Mouse (Mus musculus): Measurements from ENCODE around the gene Cst3. TPM values are rescaled to one million over a fixed set of nuclear protein-coding genes. Genes with fewer than 3 reads are reported as not detected.

Cst3 gene
- polyA plus RNA-seq, 1 experiment: 617 TPM

GRCm38 (mm10) chr2:148868959-148869358, 6.5 kb downstream of the Cst3 start:
- Histone ChIP-seq H3ac (ENCODE audit: control insufficient read depth, insufficient read length, low read depth) (no peak overlapping the region), H3K36me3 (ENCODE audit: control insufficient read depth, insufficient read depth) (peaks cover 36% of the 10 kb centered on the region), H3K27me3 (ENCODE audit: control insufficient read depth, insufficient read depth, insufficient read length) (no peaks in the 10 kb centered on the region), H3K79me2 (ENCODE audit: control insufficient read depth, insufficient read depth) (peaks cover 23% of the 10 kb centered on the region), H3K4me3 (ENCODE audit: insufficient read depth, poor library complexity, severe bottlenecking) (no peak overlapping the region), H3K79me3 (ENCODE audit: low read depth) (peaks cover 19% of the 10 kb centered on the region)
- no peak for TF ChIP-seq MAX (IDR thresholded peaks at IDR 0.05)
- no peak for TF ChIP-seq MYOD1 (IDR thresholded peaks at IDR 0.05; ENCODE audit: control insufficient read depth, insufficient read length, low read depth)
- no peak for TF ChIP-seq USF1 (IDR thresholded peaks at IDR 0.05; ENCODE audit: low read depth)
- no peak for TF ChIP-seq MYOG (IDR thresholded peaks at IDR 0.05; ENCODE audit: control insufficient read depth, extremely low read depth, insufficient read length)
- no peak for TF ChIP-seq CTCF (IDR thresholded peaks at IDR 0.05; ENCODE audit: control insufficient read depth, insufficient read depth, insufficient read length)
- TF ChIP-seq CEBPB (IDR thresholded peaks at IDR 0.05; ENCODE audit: low read depth): no peak
- no peak for TF ChIP-seq FOSL1 (IDR thresholded peaks at IDR 0.05; ENCODE audit: insufficient read depth, low read length, poor library complexity, severe bottlenecking)

- no peak within 1 kb of the TSS for H3K4me3 ChIP-seq (ENCODE audit: insufficient read depth, poor library complexity, severe bottlenecking)
- no peak within 1 kb of the TSS for H3ac ChIP-seq (ENCODE audit: control insufficient read depth, insufficient read length, low read depth)
- no peaks in the 10 kb centered on the region for H3K79me3 ChIP-seq (ENCODE audit: low read depth)
- peaks cover 6% of the 10 kb centered on the region for H3K36me3 ChIP-seq (ENCODE audit: control insufficient read depth, insufficient read depth)
- TF ChIP-seq FOSL1 (IDR thresholded peaks at IDR 0.05; ENCODE audit: insufficient read depth, low read length, poor library complexity, severe bottlenecking) (no peak), MYOD1 (IDR thresholded peaks at IDR 0.05; ENCODE audit: control insufficient read depth, insufficient read length, low read depth) (no peak), MYOG (IDR thresholded peaks at IDR 0.05; ENCODE audit: control insufficient read depth, extremely low read depth, insufficient read length) (no peak), MAX (IDR thresholded peaks at IDR 0.05) (no peak), USF1 (IDR thresholded peaks at IDR 0.05; ENCODE audit: low read depth) (no peak), CTCF (IDR thresholded peaks at IDR 0.05; ENCODE audit: control insufficient read depth, insufficient read depth, insufficient read length) (no peak), CEBPB (IDR thresholded peaks at IDR 0.05; ENCODE audit: low read depth) (no peak)
- H3K79me2 ChIP-seq (ENCODE audit: control insufficient read depth, insufficient read depth): no peaks in the 10 kb centered on the region
- H3K27me3 ChIP-seq (ENCODE audit: control insufficient read depth, insufficient read depth, insufficient read length): no peaks in the 10 kb centered on the region
Observed at GRCm38 (mm10) chr2:148864966-148865365, 10.5 kb downstream of the Cst3 start, which contains the start of gene 9230104L09Rik. 9230104L09Rik (minus strand) TSS chr2:148865038.

GRCm38 (mm10) chr2:148861693-148862092, 13.8 kb downstream of the Cst3 start:
- H3K36me3 ChIP-seq (ENCODE audit: control insufficient read depth, insufficient read depth): no peaks in the 10 kb centered on the region
- no peak overlapping the region for H3ac ChIP-seq (ENCODE audit: control insufficient read depth, insufficient read length, low read depth)
- H3K79me3 ChIP-seq (ENCODE audit: low read depth): no peaks in the 10 kb centered on the region
- H3K79me2 ChIP-seq (ENCODE audit: control insufficient read depth, insufficient read depth): no peaks in the 10 kb centered on the region
- H3K27me3 ChIP-seq (ENCODE audit: control insufficient read depth, insufficient read depth, insufficient read length): no peaks in the 10 kb centered on the region
- no peak for TF ChIP-seq FOSL1 (IDR thresholded peaks at IDR 0.05; ENCODE audit: insufficient read depth, low read length, poor library complexity, severe bottlenecking)
- no peak for TF ChIP-seq USF1 (IDR thresholded peaks at IDR 0.05; ENCODE audit: low read depth)
- no peak for TF ChIP-seq CTCF (IDR thresholded peaks at IDR 0.05; ENCODE audit: control insufficient read depth, insufficient read depth, insufficient read length)
- TF ChIP-seq MYOG (IDR thresholded peaks at IDR 0.05; ENCODE audit: control insufficient read depth, extremely low read depth, insufficient read length): no peak
- TF ChIP-seq MYOD1 (IDR thresholded peaks at IDR 0.05; ENCODE audit: control insufficient read depth, insufficient read length, low read depth): no peak
- no peak for TF ChIP-seq CEBPB (IDR thresholded peaks at IDR 0.05; ENCODE audit: low read depth)
- TF ChIP-seq MAX (IDR thresholded peaks at IDR 0.05): no peak
- H3K4me3 ChIP-seq (ENCODE audit: insufficient read depth, poor library complexity, severe bottlenecking): no peak overlapping the region

- Histone ChIP-seq H3K4me3 (ENCODE audit: insufficient read depth, poor library complexity, severe bottlenecking) (no peak overlapping the region), H3K27me3 (ENCODE audit: control insufficient read depth, insufficient read depth, insufficient read length) (no peaks in the 10 kb centered on the region)
- TF ChIP-seq MAX (IDR thresholded peaks at IDR 0.05) (no peak), CTCF (IDR thresholded peaks at IDR 0.05; ENCODE audit: control insufficient read depth, insufficient read depth, insufficient read length) (no peak), FOSL1 (IDR thresholded peaks at IDR 0.05; ENCODE audit: insufficient read depth, low read length, poor library complexity, severe bottlenecking) (no peak), MYOG (IDR thresholded peaks at IDR 0.05; ENCODE audit: control insufficient read depth, extremely low read depth, insufficient read length) (no peak), USF1 (IDR thresholded peaks at IDR 0.05; ENCODE audit: low read depth) (no peak), MYOD1 (IDR thresholded peaks at IDR 0.05; ENCODE audit: control insufficient read depth, insufficient read length, low read depth) (no peak), CEBPB (IDR thresholded peaks at IDR 0.05; ENCODE audit: low read depth) (no peak)
Observed at GRCm38 (mm10) chr2:148860993-148861392, 14.5 kb downstream of the Cst3 start.

GRCm38 (mm10) chr2:148857506-148857905, 18.0 kb downstream of the Cst3 start:
- H3K79me3 ChIP-seq (ENCODE audit: low read depth): no peaks in the 10 kb centered on the region

More at GRCm38 (mm10) chr2:148860993-148861392, 14.5 kb downstream of the Cst3 start:
- Histone ChIP-seq H3K79me2 (ENCODE audit: control insufficient read depth, insufficient read depth) (no peaks in the 10 kb centered on the region), H3K36me3 (ENCODE audit: control insufficient read depth, insufficient read depth) (no peaks in the 10 kb centered on the region), H3ac (ENCODE audit: control insufficient read depth, insufficient read length, low read depth) (no peak overlapping the region), H3K79me3 (ENCODE audit: low read depth) (no peaks in the 10 kb centered on the region)

More at GRCm38 (mm10) chr2:148857506-148857905, 18.0 kb downstream of the Cst3 start:
- Histone ChIP-seq H3ac (ENCODE audit: control insufficient read depth, insufficient read length, low read depth) (no peak overlapping the region), H3K4me3 (ENCODE audit: insufficient read depth, poor library complexity, severe bottlenecking) (no peak overlapping the region), H3K79me2 (ENCODE audit: control insufficient read depth, insufficient read depth) (no peaks in the 10 kb centered on the region), H3K36me3 (ENCODE audit: control insufficient read depth, insufficient read depth) (no peaks in the 10 kb centered on the region), H3K27me3 (ENCODE audit: control insufficient read depth, insufficient read depth, insufficient read length) (no peaks in the 10 kb centered on the region)
- TF ChIP-seq FOSL1 (IDR thresholded peaks at IDR 0.05; ENCODE audit: insufficient read depth, low read length, poor library complexity, severe bottlenecking): peak; percentile 81
- TF ChIP-seq MYOD1 (IDR thresholded peaks at IDR 0.05; ENCODE audit: control insufficient read depth, insufficient read length, low read depth): no peak
- TF ChIP-seq CEBPB (IDR thresholded peaks at IDR 0.05; ENCODE audit: low read depth): peak; percentile 61
- TF ChIP-seq MAX (IDR thresholded peaks at IDR 0.05): peak; percentile 32
